Mouse (Mus musculus) retina, postnatal 7 days (tissue): ENCODE measurements at regions not wholly inside any gene's neighbourhood (a gene's known extent, or its start where the extent isn't known, plus 50 kb on each side); places are given as distances from the start of the nearest gene placed in this dataset.

Experiments used
- DNase-seq: peaks from one replicate; pipeline ENCODE4 v3.0.0-alpha.2; 2012; ENCODE audit warnings: low read depth, low spot score

- DNase-seq: no peak
These were observed 2113.7 kb upstream of the 5930422O12Rik start for GRCm38 (mm10) chr8:31314692-31315358.

GRCm38 (mm10) chr8:31315359-31315705 is 2113.2 kb upstream of the 5930422O12Rik start:
- no peak for DNase-seq

- no peak for DNase-seq
These were observed 2094.8 kb upstream of the 5930422O12Rik start for GRCm38 (mm10) chr8:31333545-31334297.

GRCm38 (mm10) chr8:31348504-31348903 is 2080.0 kb upstream of the 5930422O12Rik start:
- no peak for DNase-seq

- DNase-seq: no peak
These were observed 2058.9 kb upstream of the 5930422O12Rik start for GRCm38 (mm10) chr8:31369636-31370035.

- DNase-seq: no peak
These were observed 2058.1 kb upstream of the 5930422O12Rik start for GRCm38 (mm10) chr8:31370137-31371010.

- no peak for DNase-seq
These were observed 2056.9 kb upstream of the 5930422O12Rik start for GRCm38 (mm10) chr8:31371656-31372055.

- DNase-seq: peak; percentile 9
These were observed 2056.1 kb upstream of the 5930422O12Rik start for GRCm38 (mm10) chr8:31372397-31372796.

- DNase-seq: no peak
These were observed 2055.2 kb upstream of the 5930422O12Rik start for GRCm38 (mm10) chr8:31373140-31373787.

GRCm38 (mm10) chr8:31377698-31378334 is 2050.7 kb upstream of the 5930422O12Rik start:
- no peak for DNase-seq

GRCm38 (mm10) chr8:31404811-31405210 is 2023.7 kb upstream of the 5930422O12Rik start:
- DNase-seq: no peak

GRCm38 (mm10) chr8:31422241-31422640 is 2006.3 kb upstream of the 5930422O12Rik start:
- DNase-seq: no peak

GRCm38 (mm10) chr8:31427706-31428105 is 2000.8 kb upstream of the 5930422O12Rik start:
- DNase-seq: no peak

- DNase-seq: no peak
These were observed 1991.9 kb upstream of the 5930422O12Rik start for GRCm38 (mm10) chr8:31436445-31437191.

GRCm38 (mm10) chr8:31444834-31445233 is 1983.7 kb upstream of the 5930422O12Rik start:
- no peak for DNase-seq

GRCm38 (mm10) chr8:31447984-31448383 is 1980.5 kb upstream of the 5930422O12Rik start:
- DNase-seq: no peak

- DNase-seq: no peak
These were observed 1973.6 kb upstream of the 5930422O12Rik start for GRCm38 (mm10) chr8:31454736-31455391.

- no peak for DNase-seq
These were observed 1968.2 kb upstream of the 5930422O12Rik start for GRCm38 (mm10) chr8:31460349-31460748.
